Mouse (Mus musculus): ENCODE results near the gene Plp2.
A peak's percentile ranks its signal among the peaks of the same experiment; 100 is the strongest.
"Not testable (repeated sequence)": the region's sequence is repeated elsewhere in the genome, so short reads cannot be mapped to it uniquely, and the experiment has no call there.

Plp2 gene

GRCm38 (mm10) chrX:7670921-7671623 lies at the start of gene Plp2:
TSS of gene Plp2 (minus strand) at chrX:7671390.
- DNase-seq (ENCODE audit: low read depth), result no peak

GRCm38 (mm10) chrX:7716058-7716457 lies 44.9 kb upstream of the Plp2 start:
- DNase-seq (ENCODE audit: low read depth), result not testable (repeated sequence)

- peak; percentile 89 for DNase-seq (ENCODE audit: low read depth)
Observed at GRCm38 (mm10) chrX:7714135-7714899, 43.1 kb upstream of the Plp2 start, which contains the start of gene Wdr45. TSS of gene Wdr45 (plus strand) at chrX:7714333.

- not testable (repeated sequence) for DNase-seq (ENCODE audit: low read depth)
Observed at GRCm38 (mm10) chrX:7713764-7714134, 42.6 kb upstream of the Plp2 start.

GRCm38 (mm10) chrX:7696954-7697381 lies 25.8 kb upstream of the Plp2 start, which contains the start of gene Gpkow:
TSS of gene Gpkow (plus strand) at chrX:7697131.
- peak; percentile 76 for DNase-seq (ENCODE audit: low read depth)

- no peak for DNase-seq (ENCODE audit: low read depth)
Observed at GRCm38 (mm10) chrX:7696520-7696919, 25.3 kb upstream of the Plp2 start.

GRCm38 (mm10) chrX:7692862-7693261 lies 21.7 kb upstream of the Plp2 start:
- no peak for DNase-seq (ENCODE audit: low read depth)

- DNase-seq (ENCODE audit: low read depth), result no peak
Observed at GRCm38 (mm10) chrX:7690486-7690885, 19.3 kb upstream of the Plp2 start.

GRCm38 (mm10) chrX:7688321-7688720 lies 17.1 kb upstream of the Plp2 start:
- no peak for DNase-seq (ENCODE audit: low read depth)

- DNase-seq (ENCODE audit: low read depth), result no peak
Observed at GRCm38 (mm10) chrX:7680864-7681263, 9.7 kb upstream of the Plp2 start, which contains the start of gene Magix. TSS of gene Magix (minus strand) at chrX:7681251.

GRCm38 (mm10) chrX:7680057-7680412 lies 8.8 kb upstream of the Plp2 start:
- no peak for DNase-seq (ENCODE audit: low read depth)

GRCm38 (mm10) chrX:7679405-7680056 lies 8.3 kb upstream of the Plp2 start:
- DNase-seq (ENCODE audit: low read depth), result peak; percentile 54

- DNase-seq (ENCODE audit: low read depth), result no peak
Observed at GRCm38 (mm10) chrX:7678986-7679385, 7.8 kb upstream of the Plp2 start.

- DNase-seq (ENCODE audit: low read depth), result no peak
Observed at GRCm38 (mm10) chrX:7675001-7675380, 3.8 kb upstream of the Plp2 start.

GRCm38 (mm10) chrX:7674284-7675000 lies 3.3 kb upstream of the Plp2 start:
- DNase-seq (ENCODE audit: low read depth), result no peak

GRCm38 (mm10) chrX:7673578-7674281 lies 2.5 kb upstream of the Plp2 start:
- no peak for DNase-seq (ENCODE audit: low read depth)

- no peak for DNase-seq (ENCODE audit: low read depth)
Observed at GRCm38 (mm10) chrX:7672739-7673138, 1.5 kb upstream of the Plp2 start.

GRCm38 (mm10) chrX:7670390-7670881 lies 754 bp downstream of the Plp2 start:
- no peak for DNase-seq (ENCODE audit: low read depth)

- no peak for DNase-seq (ENCODE audit: low read depth)
Observed at GRCm38 (mm10) chrX:7665739-7666502, 5.3 kb downstream of the Plp2 start.

GRCm38 (mm10) chrX:7664791-7665190 lies 6.4 kb downstream of the Plp2 start:
- no peak for DNase-seq (ENCODE audit: low read depth)

- DNase-seq (ENCODE audit: low read depth), result no peak
Observed at GRCm38 (mm10) chrX:7662936-7663335, 8.3 kb downstream of the Plp2 start.
